Mouse (Mus musculus): Measurements from ENCODE around the gene Pax3.

Pax3 gene

DNA sequence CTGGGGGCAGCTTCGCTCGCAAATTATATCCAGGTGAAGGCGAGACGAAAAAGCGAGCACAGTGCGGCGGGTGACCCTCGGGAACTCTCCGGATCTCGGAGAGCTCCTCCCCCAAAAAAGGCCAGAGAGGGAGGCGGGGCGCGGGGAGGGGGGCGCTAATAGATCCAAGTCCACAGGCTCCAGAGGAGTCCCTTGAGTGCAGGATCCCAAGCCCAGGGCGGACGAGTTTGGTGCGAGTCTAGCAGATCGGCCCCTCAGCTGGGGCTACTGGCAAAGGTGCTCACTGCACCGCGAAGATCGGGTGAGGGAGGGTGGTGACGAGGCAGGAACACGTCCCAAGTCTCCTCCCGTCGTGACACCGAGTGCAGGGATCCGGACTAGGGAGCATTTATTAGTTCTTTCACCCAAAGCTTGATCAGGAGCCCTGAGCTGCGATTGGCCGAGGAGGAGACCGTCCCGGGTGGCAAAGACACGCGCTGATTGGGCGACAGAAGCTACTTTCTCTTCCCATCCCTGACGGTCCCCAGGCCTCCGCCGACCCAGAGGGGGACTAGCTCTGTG, at the start of gene Pax3:
Gene Pax3, minus strand, starts transcription at position 384 of the 561 bp plus-strand sequence.
- no peak for DNase-seq (ENCODE audit: low spot score)

DNA sequence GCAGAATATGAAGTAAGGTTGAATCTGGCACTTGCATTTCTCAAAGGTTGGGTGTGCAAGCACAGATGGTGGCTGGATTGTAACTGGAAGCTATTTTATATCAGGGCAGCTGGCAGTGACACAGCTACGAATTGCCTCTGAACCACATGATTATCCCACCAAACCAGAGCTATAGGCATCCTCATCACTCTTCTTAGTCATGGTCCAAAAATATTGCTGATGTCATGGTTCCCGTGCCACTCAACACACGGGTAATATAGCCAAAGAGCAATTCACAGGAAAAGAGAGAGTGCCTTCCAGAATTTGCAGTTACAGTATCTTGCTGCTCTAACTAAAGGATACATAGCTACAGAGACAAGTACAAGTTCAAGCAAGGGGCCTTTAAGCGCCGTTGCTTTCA, 37.4 kb upstream of the Pax3 start:
- no peak for DNase-seq (ENCODE audit: low spot score)

DNA sequence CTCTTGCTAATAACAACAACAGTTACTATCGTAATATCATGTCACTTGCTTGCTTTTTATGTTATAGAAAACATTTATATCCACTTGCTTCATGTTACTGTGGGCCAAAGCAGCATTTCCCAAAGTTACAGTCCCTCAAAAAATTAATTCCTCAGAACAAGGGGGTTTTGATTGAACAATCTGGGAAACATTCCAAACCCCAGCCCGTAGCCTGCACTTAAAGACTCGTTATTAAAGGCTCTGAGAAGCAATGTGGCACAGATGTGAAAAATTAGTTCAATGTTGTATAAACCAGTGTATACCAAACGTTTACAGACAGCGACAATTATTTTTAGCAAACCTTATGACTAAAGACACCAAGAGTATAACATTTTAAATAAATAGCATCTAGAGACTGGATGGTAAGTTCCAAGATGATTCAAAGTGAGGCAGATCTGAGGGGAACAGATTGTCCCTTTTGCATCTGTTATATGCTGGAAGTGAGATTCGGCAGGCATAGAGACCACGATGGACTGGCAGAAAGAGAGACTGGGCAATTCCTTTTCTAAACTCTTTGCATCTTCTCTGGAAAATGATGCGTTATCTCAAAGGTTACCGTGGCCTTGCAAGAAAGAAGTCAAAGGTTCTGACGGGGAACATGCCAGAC, 35.1 kb upstream of the Pax3 start:
- DNase-seq (ENCODE audit: low spot score) = no peak

DNA sequence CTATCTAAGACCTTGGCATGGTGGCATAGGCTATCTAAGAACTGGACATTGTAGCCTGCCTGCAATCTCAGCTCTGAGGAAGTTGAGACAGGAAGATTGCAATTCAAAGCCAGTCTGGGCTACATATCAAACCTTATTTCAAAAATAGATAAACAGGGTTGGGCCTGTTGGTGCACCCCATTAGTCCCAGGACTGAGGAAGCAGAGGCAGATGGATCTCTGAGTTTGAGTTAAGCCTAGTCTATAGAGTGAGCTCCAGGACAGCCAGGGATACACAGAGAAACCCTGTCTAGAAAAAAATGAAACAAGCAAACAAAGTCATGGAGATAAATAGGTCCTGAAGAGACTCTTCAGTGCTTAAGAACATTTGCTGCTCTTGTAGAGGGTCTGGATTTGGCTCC, 32.9 kb upstream of the Pax3 start:
- DNase-seq (ENCODE audit: low spot score) = no peak

DNA sequence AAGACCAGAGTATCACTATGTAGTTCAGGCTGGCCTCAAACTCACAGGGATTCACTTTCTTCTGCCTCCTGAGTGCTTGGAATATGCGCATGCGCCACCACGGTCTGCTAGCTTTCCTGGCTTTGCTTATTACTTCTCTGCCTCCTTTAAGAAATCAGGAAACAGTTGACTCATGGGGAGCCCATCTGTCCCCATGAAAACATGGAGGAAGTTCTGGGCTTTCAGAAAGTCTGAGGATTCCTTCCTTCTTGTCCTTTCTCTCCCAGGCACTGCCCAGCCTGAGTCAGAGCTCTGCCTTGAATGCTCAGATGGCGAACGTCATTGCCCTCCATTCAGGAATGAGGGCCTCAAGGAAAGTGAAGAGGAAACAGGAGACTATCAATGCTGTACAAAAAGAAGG, 31.8 kb upstream of the Pax3 start:
- no peak for DNase-seq (ENCODE audit: low spot score)

DNA sequence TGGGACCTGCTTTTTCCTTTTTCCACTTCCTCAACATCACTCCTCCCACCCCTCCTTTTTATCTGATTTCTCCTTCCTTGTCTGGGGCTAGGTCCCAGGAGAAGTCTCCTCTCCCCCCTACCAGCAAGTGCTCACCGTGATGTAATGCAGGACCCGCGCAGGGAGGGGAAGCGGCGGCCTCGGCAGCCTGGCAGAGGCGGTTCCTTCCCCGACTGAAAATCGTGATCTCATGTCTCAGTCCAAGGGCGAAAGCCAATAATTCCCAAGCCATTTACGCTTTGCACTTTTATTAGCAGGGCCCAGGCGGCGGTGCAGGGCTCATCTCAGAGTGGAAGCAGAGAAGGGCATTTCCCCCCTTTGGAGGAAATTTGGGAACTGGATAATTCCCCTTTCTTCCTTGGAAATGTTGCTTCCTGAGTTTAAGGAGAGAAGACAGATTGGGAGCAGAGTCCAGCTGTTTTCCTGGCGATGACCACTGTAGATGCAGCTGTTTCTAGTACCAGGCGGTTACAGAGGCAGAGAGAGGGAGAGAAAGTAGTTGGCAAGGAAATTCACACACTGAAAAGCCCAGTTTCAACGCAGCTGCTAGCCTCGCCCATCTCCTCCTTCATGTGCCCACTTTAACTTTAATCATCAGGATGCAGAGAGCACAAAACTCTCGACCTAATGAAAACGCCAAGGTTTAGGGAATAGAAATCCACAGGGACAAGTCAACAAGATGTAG, 21.3 kb upstream of the Pax3 start:
- DNase-seq (ENCODE audit: low spot score) = no peak

DNA sequence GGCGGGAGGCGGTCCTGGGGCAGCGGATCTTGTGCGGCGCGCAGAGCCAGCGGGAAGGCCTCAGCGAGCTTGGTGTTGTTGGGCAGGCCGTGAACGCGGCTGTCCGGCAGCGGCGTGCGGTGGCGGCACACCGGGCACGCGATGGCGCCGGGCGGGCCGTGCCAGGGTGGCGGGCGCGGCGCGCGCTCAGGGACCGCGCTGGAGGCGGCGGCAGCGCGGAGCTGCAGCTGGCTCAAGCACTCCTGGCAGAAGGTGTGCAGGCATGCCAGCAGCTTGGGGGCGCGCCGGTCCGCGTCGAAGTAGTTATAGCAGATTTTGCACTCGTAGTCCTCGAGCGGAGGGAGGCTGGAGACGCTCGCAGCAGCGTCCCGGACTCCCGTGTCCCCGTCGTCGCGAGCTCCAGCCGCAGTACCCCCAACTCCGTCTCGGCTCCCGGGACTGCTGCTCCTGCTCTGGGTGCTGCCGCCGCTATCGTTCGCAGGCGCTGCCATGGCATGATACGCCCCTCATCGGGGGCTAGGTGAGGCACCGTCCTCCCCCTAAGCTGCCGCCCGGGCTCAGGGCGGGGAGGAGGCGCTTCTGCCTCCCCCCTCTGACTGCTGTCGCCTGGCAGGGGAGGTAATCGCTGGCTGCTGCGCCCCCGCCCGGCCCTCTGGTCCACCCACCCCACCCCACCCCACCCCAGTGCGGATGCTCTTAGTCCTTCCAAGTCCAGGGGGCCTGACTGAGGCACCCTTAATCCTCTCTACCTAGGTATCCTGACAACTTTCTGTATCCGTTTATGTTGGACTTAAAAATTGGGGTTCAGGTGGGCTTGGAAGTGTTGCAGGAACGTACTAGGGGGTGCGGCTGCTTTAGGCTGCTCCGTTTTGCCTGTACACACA, 20.5 kb upstream of the Pax3 start:
- no peak for DNase-seq (ENCODE audit: low spot score)

DNA sequence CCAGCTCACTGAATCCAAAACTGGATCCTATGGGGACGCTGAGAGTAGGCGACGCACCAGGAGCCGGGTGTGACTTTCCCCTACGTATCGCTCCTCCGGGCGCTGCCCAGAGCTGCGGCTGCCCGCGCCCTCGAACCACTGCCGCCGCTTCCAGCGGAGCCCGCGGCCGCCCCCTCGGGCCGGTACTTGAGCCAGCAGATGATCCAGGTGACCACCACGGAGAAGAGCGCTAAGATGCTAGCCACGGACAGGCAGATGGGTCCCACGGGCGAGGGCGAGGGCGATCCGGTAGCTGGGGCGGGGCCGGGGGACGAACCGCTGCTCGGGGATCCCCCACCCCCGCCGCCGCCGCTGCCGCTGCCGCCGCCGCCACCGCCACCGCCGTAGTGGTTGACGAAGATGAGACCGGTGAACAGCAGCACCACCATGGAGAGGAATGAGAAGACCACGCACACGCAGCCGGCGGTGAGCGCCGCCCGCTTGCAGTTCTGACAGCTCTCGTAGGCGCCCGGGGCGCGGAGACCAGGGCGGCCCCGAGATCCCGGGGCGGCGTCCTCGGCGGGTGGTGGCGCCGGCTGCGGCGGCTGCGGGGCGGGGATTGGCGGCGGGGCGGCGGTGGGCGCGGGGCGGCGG, 19.7 kb upstream of the Pax3 start:
- DNase-seq (ENCODE audit: low spot score) = no peak

DNA sequence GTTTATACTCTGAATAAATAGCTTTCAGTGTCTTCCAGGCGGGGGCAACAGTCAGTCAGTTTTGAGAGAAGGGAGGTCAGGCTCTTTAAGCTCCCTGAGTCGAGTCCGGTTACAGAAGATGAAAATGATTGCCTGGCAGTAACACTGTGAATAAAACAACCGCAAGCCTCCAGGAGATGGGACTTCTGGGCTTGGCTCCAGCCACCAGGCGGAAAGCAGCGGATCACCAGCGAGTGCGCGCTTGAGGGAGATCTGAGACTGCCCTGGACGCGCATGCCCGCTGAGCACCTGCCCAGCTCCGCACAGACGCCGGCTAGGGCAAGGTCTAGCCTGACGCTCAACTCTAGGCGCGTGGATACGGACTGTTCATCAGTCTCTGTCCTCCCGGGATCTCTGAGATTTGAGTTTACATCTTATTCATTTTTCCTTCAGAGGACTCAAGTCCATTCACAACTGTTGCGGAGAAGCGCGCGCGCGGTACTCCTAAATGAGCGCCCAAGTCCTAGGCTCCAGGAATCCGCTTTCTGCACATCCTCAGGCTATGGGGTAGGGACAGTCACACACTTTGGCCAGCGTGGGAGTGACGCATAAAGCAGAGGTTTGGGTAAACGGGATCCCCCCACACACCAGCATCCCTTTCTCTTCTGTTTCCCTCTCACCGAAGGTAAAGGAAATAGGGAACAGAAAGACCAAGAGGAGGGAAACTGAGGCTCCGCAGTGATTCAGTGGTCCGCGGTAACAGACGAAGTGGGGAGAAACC, 19.0 kb upstream of the Pax3 start:
- no peak for DNase-seq (ENCODE audit: low spot score)

DNA sequence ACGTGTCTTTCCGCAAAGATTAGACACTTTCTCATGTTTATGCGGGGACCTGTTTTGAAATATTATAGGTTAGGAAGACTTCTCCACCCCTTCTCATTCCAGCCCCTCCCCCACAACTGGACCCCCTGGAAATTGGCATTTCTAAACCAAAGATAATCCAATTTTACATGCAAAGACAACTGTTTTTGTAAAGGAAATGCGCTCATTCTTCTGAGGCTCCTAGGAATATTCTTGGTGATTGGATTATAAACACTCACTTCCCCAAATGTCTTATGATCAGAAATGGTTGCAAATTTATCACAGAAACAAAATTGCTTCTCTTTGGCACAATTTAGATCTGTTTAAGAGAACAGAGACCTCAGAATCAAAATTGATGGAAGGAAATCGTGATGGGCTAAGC, 14.1 kb upstream of the Pax3 start:
- DNase-seq (ENCODE audit: low spot score) = no peak

DNA sequence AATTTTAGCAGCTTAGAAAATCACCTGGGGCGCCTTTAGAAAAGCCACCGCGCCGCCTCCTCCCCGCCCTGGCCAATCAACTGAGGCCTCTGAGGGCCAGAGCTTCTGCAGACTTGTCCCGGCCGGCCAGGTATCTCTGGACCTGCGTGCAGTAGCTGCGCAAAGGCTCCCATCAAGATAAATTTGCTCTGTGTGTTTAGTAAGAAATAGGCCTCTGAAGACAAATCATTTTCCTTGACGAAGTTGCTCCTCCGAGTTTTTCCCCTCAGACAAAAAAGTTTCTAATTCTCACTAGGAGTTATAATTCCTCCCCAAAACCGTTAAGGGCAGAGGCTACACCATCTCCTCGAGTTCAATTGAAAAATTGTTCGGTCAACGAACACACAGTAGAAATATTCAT, 13.6 kb upstream of the Pax3 start:
- no peak for DNase-seq (ENCODE audit: low spot score)

DNA sequence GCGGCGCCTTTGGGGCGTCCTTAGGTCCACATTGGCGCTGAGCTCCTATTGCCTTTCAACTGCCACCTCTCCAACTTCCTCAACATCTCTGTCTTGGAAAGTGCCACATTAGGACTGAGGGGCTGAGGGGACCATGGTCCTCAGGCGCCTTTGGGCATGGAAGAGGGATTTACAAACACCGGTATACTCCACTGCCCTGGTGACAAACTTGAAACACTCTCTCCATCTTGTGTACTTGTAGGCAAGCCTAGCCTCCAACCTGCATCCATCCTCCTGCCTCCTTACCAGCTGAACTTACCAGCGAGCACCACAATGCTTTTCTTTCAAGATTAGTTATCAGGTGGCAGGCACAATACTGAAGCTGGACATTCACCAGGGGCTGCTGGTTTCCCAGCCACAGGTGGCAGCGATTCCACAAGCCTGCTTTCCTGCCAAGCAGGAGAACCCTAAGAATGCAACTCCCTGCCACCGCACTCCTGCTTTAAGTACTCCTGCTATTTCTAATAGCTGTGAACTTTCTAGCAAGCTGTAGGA, 11.4 kb upstream of the Pax3 start:
- DNase-seq (ENCODE audit: low spot score) = no peak

DNA sequence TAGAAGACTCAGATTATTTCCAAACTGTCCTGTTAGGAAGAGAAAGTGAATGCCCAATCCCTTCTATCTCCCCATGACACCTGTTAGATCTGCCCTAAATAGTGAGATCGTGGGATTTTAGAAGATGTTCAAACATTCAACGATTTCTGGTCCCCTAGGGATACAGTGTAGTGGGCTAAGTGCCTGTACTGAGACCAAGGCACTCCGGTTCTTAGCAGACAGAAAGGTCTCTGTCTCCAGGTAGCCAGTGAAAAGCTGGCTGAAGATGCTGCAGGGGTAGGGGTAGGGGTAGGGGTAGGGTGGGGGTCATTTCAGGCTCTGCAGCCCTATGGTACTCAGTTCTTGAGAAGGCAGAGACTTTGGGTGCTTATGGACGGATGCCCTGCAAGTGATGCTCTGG, 7.4 kb upstream of the Pax3 start:
- no peak for DNase-seq (ENCODE audit: low spot score)

DNA sequence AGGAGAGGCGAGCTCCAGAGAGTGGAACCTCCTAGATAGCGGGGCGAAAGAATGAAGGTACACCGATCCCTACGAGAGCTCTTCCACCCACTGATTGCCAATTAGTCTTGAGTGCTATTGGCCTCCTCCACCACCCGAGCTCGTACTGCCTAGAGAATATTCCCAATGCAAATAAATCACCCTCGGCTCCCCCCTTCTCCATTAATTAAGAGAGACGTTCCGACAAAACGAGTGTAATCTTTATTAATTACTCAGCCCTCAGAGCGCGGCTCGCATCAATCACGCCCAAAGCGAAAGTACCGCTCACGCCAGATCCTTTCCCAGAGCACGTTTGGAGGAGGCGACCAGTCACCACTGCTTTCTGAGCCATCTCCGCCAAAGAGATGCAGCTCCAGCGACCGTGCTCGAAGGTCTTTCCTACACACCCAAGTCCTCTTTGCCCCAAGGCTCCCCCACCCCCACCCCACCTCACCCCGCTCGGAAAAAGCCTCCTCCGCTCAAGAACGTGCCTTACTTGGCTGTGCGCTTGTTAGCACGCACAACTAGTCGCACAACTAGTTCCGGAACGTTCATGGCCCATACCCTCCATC, 6.8 kb upstream of the Pax3 start:
- DNase-seq (ENCODE audit: low spot score) = no peak

DNA sequence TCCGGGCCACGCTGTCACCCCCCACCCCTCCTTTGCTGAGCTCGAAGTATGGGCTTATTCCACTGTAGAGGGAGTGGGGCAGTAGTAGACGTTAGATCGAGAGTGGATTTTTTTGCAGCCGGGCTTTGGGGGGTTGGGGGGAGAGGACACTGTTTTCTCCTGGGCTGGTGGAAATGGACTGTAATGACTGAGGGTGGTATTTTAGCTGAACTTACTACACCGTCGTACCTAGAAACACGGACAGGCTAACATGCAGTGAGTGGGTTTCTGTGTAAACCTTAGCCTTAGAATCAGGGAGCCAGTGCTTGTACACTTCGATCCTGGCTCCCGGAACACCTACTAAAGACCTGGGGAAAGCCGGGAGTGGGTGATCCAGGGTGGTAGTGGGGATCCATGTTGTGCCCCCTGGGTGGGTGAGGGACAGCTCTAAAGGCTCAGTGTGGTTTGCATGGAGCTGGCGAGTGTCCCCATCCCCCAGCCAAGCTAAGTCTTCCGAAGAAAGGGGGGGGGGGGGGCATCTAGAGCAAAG, 6.2 kb upstream of the Pax3 start:
- no peak for DNase-seq (ENCODE audit: low spot score)

DNA sequence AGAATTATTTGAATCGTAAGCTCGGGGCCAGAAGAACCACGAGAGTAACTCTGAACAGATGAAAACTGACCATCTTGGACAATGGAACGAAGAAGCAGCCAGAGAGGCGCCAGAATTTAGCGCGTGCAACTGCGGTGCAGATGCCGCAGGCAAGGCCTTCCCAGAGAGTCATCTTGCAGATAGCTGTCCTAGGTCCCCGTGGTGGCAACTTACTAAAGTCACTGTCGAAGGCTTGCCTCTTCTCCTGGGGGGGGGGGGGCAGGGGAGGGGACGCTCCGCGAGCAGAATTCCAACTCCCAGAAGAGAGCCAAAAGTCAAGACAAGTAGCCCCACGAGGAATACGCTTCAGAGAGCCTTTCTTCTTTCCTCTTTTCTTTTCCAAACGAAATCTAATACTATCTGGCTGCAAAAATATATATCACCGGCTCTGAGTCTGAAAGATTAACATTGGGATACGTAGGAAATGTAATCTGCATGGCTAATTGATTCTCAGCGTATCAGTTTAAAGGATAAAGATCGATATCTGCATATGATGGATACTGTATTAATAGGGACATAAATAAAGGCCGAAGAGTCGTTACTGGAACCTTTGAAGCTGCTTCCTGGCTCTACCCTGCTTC, 5.6 kb upstream of the Pax3 start:
- no peak for DNase-seq (ENCODE audit: low spot score)

DNA sequence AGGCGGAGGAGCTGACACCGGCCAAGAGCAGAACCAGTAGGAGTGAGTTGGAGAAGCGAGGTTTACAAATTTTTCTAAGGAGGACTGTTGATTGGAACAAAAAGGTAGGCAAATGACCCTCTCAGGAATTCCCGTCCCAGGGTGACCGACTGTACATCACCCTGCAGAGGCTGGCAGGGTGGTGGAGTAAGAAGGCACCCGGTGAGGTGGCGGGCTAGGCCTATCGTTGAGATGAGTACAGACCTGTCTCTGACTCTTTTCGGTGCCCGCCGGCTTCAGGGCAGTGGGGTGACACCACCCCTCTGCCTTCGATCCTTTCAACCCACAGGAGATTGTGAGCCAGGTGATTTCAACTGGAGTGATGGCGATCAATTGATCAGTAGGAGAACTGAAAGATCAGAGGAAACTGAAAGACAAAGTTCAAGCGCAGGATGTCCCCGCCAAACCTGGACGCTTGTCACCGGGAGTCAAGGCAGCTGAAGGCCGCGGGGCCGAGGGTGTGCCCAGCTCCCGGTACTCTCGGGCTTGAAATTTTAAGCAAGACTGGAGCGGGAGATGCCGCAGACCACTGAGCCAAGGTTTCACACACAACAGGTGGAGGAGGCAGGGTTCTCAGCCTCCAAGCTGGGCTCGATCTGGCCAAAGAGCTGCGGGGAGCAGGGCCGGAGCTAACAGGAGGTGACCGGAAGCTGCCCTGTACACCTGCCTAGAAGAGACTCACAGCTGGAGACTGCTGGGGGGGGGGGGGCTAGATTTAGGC, 4.5 kb upstream of the Pax3 start:
- no peak for DNase-seq (ENCODE audit: low spot score)

DNA sequence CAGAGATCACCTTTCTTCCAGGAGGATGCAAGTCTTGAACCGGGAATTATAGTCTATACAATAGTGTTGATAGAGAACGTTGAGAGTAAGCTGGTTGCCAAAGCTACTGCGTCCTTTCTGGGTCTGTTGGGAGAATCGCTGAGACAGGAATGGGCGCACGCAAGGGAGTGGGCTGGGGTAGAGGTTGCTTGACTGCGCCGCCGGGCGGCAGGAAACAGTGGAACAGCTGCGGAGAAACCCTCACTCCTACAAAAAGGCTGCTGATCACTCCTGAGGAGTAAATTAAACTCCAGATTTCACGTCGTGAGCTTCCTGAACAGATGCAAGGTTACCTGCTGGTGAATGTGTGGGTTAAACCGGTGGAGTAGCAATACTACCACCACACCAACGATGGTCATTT, 3.3 kb upstream of the Pax3 start:
- no peak for DNase-seq (ENCODE audit: low spot score)

DNA sequence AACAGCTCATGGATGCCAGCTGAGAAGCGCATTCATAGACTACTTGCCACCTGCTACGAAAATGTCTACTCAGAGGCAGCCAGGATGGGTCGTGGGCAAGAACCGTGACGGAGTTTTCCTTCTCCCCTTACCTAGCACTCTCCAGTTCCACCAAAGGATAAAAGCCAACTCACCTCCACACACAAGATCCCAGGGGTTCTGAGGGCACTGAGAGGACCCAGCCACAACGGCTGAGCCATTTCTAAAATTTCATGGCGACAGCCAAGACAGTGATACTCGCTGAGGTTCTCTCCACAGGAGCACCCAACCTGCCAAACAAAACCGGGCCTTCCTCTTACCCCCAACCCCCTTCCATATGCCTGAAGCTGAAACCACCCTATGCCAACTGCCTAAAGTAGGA, 2.3 kb upstream of the Pax3 start:
- DNase-seq (ENCODE audit: low spot score) = no peak

Measured in ovary, postnatal 10 days (tissue).